Mouse (Mus musculus): ENCODE data around the gene Cfap52.

Cfap52 gene

GRCm38 (mm10) chr11:67965242-67965883 lies at the start of gene Cfap52:
TSS of gene Cfap52 (minus strand) at chr11:67965651.
- peak; percentile 30 for DNase-seq (ENCODE audit: low spot score)

- no peak for DNase-seq (ENCODE audit: low spot score)
Observed at GRCm38 (mm10) chr11:68012207-68012606, 46.8 kb upstream of the Cfap52 start.

GRCm38 (mm10) chr11:68009377-68009776 lies 43.9 kb upstream of the Cfap52 start:
- DNase-seq (ENCODE audit: low spot score): no peak

GRCm38 (mm10) chr11:68007645-68008044 lies 42.2 kb upstream of the Cfap52 start:
- DNase-seq (ENCODE audit: low spot score): no peak

GRCm38 (mm10) chr11:68006216-68006789 lies 40.9 kb upstream of the Cfap52 start:
- DNase-seq (ENCODE audit: low spot score): no peak

- peak; percentile 18 for DNase-seq (ENCODE audit: low spot score)
Observed at GRCm38 (mm10) chr11:68004191-68004590, 38.7 kb upstream of the Cfap52 start.

GRCm38 (mm10) chr11:67999629-68000028 lies 34.2 kb upstream of the Cfap52 start:
- no peak for DNase-seq (ENCODE audit: low spot score)

- no peak for DNase-seq (ENCODE audit: low spot score)
Observed at GRCm38 (mm10) chr11:67998905-67999304, 33.5 kb upstream of the Cfap52 start.

- DNase-seq (ENCODE audit: low spot score): no peak
Observed at GRCm38 (mm10) chr11:67995965-67996364, 30.5 kb upstream of the Cfap52 start.

GRCm38 (mm10) chr11:67991240-67991639 lies 25.8 kb upstream of the Cfap52 start:
- DNase-seq (ENCODE audit: low spot score): no peak

- no peak for DNase-seq (ENCODE audit: low spot score)
Observed at GRCm38 (mm10) chr11:67983564-67983963, 18.1 kb upstream of the Cfap52 start.

GRCm38 (mm10) chr11:67975252-67975651 lies 9.8 kb upstream of the Cfap52 start:
- no peak for DNase-seq (ENCODE audit: low spot score)

- DNase-seq (ENCODE audit: low spot score): no peak
Observed at GRCm38 (mm10) chr11:67973225-67973624, 7.8 kb upstream of the Cfap52 start.

GRCm38 (mm10) chr11:67972606-67973005 lies 7.2 kb upstream of the Cfap52 start:
- no peak for DNase-seq (ENCODE audit: low spot score)

- no peak for DNase-seq (ENCODE audit: low spot score)
Observed at GRCm38 (mm10) chr11:67967831-67968230, 2.4 kb upstream of the Cfap52 start.

GRCm38 (mm10) chr11:67965905-67966878 lies 741 bp upstream of the Cfap52 start, which contains the start of gene Stx8:
TSS of gene Stx8 (plus strand) at chr11:67966193.
- DNase-seq (ENCODE audit: low spot score): peak; percentile 91

- no peak for DNase-seq (ENCODE audit: low spot score)
Observed at GRCm38 (mm10) chr11:67964110-67964509, 1.3 kb downstream of the Cfap52 start.

GRCm38 (mm10) chr11:67954413-67954812 lies 11.0 kb downstream of the Cfap52 start:
- no peak for DNase-seq (ENCODE audit: low spot score)

- no peak for DNase-seq (ENCODE audit: low spot score)
Observed at GRCm38 (mm10) chr11:67953604-67954003, 11.8 kb downstream of the Cfap52 start.

- DNase-seq (ENCODE audit: low spot score): no peak
Observed at GRCm38 (mm10) chr11:67949475-67949874, 16.0 kb downstream of the Cfap52 start.

GRCm38 (mm10) chr11:67948229-67948628 lies 17.2 kb downstream of the Cfap52 start:
- DNase-seq (ENCODE audit: low spot score): no peak

- DNase-seq (ENCODE audit: low spot score): no peak
Observed at GRCm38 (mm10) chr11:67932156-67932555, 33.3 kb downstream of the Cfap52 start.

All from urinary bladder, postnatal 10 days (tissue).